Mouse (Mus musculus) liver, embryonic 14.5 days (tissue): Measurements from ENCODE around the gene Supt3. TPM values are rescaled to one million over a fixed set of nuclear protein-coding genes. Genes with fewer than 3 reads are reported as not detected.

Source experiments
- ATAC-seq: fragments of 200-750 bp; cut with Nextera tagmentation; 2 replicates; pipeline ENCODE4 v1.8.0; 2017; ENCODE audit warnings: moderate number of reproducible peaks, mild to moderate bottlenecking, moderate library complexity; ENCODE audit not compliant: insufficient read depth
- DNase-seq, 3 experiments: peaks; one replicate each; pipeline ENCODE4 v3.0.0-alpha.2; 2012 to 2013; ENCODE audit warnings: low read depth in 3 of 3, low spot score in 3 of 3
- H3K27ac ChIP-seq: fragments of 300-500 bp; sonication (generic); 2 replicates; pipeline ENCODE4 v1.5.1; 2014; ENCODE audit warnings: moderate library complexity, mild to moderate bottlenecking, control low read depth, inconsistent platforms
- H3K27me3 ChIP-seq: fragments of 300-500 bp; sonication (generic); 2 replicates; pipeline ENCODE4 v1.6.1; 2014; ENCODE audit warnings: mild to moderate bottlenecking, low read length, moderate library complexity; ENCODE audit not compliant: control insufficient read depth, insufficient read depth
- H3K36me3 ChIP-seq: fragments of 300-500 bp; sonication (generic); replicated peaks from 2 replicates; pipeline ENCODE4 v1.6.1; 2014; ENCODE audit warnings: low read depth; ENCODE audit not compliant: control insufficient read depth, insufficient read depth
- H3K4me1 ChIP-seq, 2 experiments: fragments of 200-500 bp in 1 of 2; fragments of 300-500 bp in 1 of 2; sonication (generic) in 1 of 2; replicated peaks; 2 replicates each; pipeline ENCODE4 v1.6.1; 2012 to 2014; ENCODE audit warnings: antibody characterized with exemption in 1 of 2, inconsistent platforms in 1 of 2, low read length in 1 of 2; ENCODE audit not compliant: control insufficient read depth in 2 of 2, insufficient read depth in 2 of 2
- H3K4me2 ChIP-seq: fragments of 300-500 bp; sonication (generic); 2 replicates; pipeline ENCODE4 v1.6.1; 2014; ENCODE audit warnings: low read depth, mild to moderate bottlenecking, control low read depth, moderate library complexity
- H3K4me3 ChIP-seq, 2 experiments: fragments of 200-500 bp in 1 of 2; fragments of 300-500 bp in 1 of 2; sonication (generic) in 1 of 2; 2 replicates each; pipeline ENCODE4 v1.5.1; 2012 to 2014; ENCODE audit warnings: low read depth in 2 of 2, low read length in 2 of 2, mild to moderate bottlenecking in 2 of 2, control low read depth in 1 of 2, inconsistent platforms in 1 of 2, moderate library complexity in 1 of 2; ENCODE audit not compliant: insufficient read depth in 1 of 2
- H3K9ac ChIP-seq: fragments of 300-500 bp; sonication (generic); replicated peaks from 2 replicates; pipeline ENCODE4 v1.6.1; 2014; ENCODE audit warnings: mild to moderate bottlenecking, control low read depth, moderate library complexity
- H3K9me3 ChIP-seq: fragments of 300-500 bp; sonication (generic); 2 replicates; pipeline ENCODE4 v1.6.1; 2016; ENCODE audit warnings: low read length, mixed read lengths; ENCODE audit not compliant: control insufficient read depth
- CTCF ChIP-seq: IDR thresholded peaks from 2 replicates; pipeline ENCODE4 v1.5.1; 2016; ENCODE audit warnings: antibody characterized with exemption, low read depth, control low read depth
- EP300 ChIP-seq: IDR thresholded peaks from 2 replicates; pipeline ENCODE4 v1.6.1; 2016; ENCODE audit warnings: antibody characterized with exemption, low read depth
- WGBS: fragments of 180-500 bp; shearing (Covaris S2); extraction: QIAGEN DNeasy Blood & Tissue Kit; methylation state at CpG from one replicate; pipeline ENCODE4 v1.1.7; 2014; ENCODE audit not compliant: insufficient replicate concordance; 5-methylcytosine and 5-hydroxymethylcytosine counted together
- polyA plus RNA-seq, 2 experiments: library from polyadenylated mRNA; depleted of rRNA in 1 of 2; stranded (reverse) in 1 of 2; unstranded in 1 of 2; fragments of >200 nt; fragmentation: Nextera tagmentation in 1 of 2; extraction: Ambion mirVana in 1 of 2; gene quantifications; 2 replicates each; pipeline versions ENCODE4 v1.2.1 to v1.2.3; 2012 to 2014

Supt3 gene
- polyA plus RNA-seq, 2 experiments = 2.7 to 5.3 TPM

DNA sequence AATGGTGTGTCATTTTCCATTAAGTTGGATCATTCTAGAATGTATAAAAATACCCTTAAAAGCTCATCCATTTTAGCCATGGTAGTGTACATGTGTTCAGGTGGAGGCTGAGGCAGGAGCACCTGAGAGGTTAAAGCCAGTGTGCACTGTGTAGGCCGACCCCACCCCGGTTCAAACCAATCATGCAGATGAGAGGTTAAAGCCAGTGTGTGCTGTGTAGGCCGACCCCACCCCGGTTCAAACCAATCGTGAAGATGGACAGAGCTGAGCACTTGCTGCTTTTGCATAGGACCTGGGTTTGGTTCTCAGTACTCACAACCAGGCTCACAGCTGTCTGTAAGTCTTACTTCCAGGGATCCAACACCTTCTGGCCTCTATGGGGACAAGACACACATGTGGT lies 45.0 kb downstream of the Supt3 start:
- no peak overlapping the region for H3K4me2 ChIP-seq
- H3K27ac ChIP-seq = no peak overlapping the region
- DNase-seq = no peak
- H3K4me3 ChIP-seq = no peak overlapping the region
- no peak for TF ChIP-seq CTCF
- no peak for TF ChIP-seq EP300
- 77% methylated on average over 5 of the region's 5 CpGs for WGBS
- peaks cover 6 to 9% of the 10 kb centered on the region in 2 experiments for H3K4me1 ChIP-seq
- no peaks in the 10 kb centered on the region for H3K27me3 ChIP-seq
- no peaks in the 10 kb centered on the region for H3K9me3 ChIP-seq
- H3K36me3 ChIP-seq = no peaks in the 10 kb centered on the region
- ATAC-seq = peak; percentile 59; the same call in 1 of the 2 replicates
- no peak overlapping the region for H3K9ac ChIP-seq

GRCm38 (mm10) chr17:44827124-44827523 lies 50.2 kb downstream of the Supt3 start:
- H3K27me3 ChIP-seq = no peaks in the 10 kb centered on the region
- no peaks in the 10 kb centered on the region for H3K36me3 ChIP-seq
- no peak overlapping the region for H3K4me3 ChIP-seq
- peaks cover 32 to 36% of the 10 kb centered on the region in 2 experiments for H3K4me1 ChIP-seq
- peak overlapping the region; percentile 89 for H3K27ac ChIP-seq
- peak overlapping the region; percentile 61 for H3K4me2 ChIP-seq
- TF ChIP-seq CTCF = no peak
- TF ChIP-seq EP300 = no peak
- peak overlapping the region; percentile 63 for H3K9ac ChIP-seq
- WGBS = 47% methylated on average over 3 of the region's 3 CpGs
- no peaks in the 10 kb centered on the region for H3K9me3 ChIP-seq
- DNase-seq (peak in 1 of 3 experiments; percentile 26), ATAC-seq (no peak)

DNA sequence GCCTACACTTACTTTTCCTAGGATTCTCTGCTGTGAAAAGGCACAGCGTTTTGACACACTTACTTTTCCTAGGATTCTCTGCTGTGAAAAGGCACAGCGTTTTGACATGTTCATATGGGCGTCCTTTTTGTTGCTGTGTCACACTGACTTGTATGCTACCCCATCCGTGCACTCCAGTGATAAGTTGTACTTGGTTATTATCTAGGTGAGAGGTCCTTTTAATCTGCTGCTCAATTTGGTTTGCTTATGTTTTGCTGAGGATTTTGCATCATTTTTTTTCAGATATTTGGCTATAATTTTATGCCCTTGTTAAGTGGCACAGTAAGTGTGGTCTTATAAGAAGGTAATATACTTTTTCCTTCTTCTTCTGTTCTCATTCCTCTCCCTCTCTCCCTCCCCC lies 51.0 kb downstream of the Supt3 start:
- Histone ChIP-seq H3K4me1 (peaks cover 32 to 36% of the 10 kb centered on the region in 2 experiments), H3K36me3 (no peaks in the 10 kb centered on the region), H3K4me3 (peak overlapping the region in 1 of 2 experiments; percentile 26; a peak in 2 of 4 replicates), H3K27me3 (no peaks in the 10 kb centered on the region), H3K9ac (peak overlapping the region; percentile 63), H3K4me2 (peak overlapping the region; percentile 61), H3K9me3 (no peaks in the 10 kb centered on the region), H3K27ac (peak overlapping the region; percentile 89)
- peak; percentile 95 for ATAC-seq
- WGBS = 22% methylated on average over 4 of the region's 4 CpGs
- DNase-seq = peak; percentile 63 to 68 (median 67)
- TF ChIP-seq EP300 (peak; percentile 89), CTCF (no peak)

GRCm38 (mm10) chr17:44829587-44829986 lies 52.6 kb downstream of the Supt3 start:
- Histone ChIP-seq H3K4me3 (no peak overlapping the region), H3K4me2 (peak overlapping the region; percentile 61), H3K9me3 (no peaks in the 10 kb centered on the region), H3K27ac (peak overlapping the region; percentile 89), H3K36me3 (no peaks in the 10 kb centered on the region), H3K27me3 (no peaks in the 10 kb centered on the region), H3K4me1 (peaks cover 32 to 36% of the 10 kb centered on the region in 2 experiments), H3K9ac (no peak overlapping the region; the same call in 1 of the 2 replicates)
- ATAC-seq (no peak), DNase-seq (peak; percentile 22 to 39 (median 31))
- TF ChIP-seq EP300 (peak; percentile 57), CTCF (no peak)
- WGBS = 26% methylated on average over 3 of the region's 3 CpGs

- Histone ChIP-seq H3K4me3 (no peak overlapping the region), H3K9me3 (no peaks in the 10 kb centered on the region), H3K27me3 (no peaks in the 10 kb centered on the region), H3K36me3 (no peaks in the 10 kb centered on the region), H3K27ac (no peak overlapping the region), H3K4me2 (no peak overlapping the region), H3K4me1 (peaks cover 32 to 34% of the 10 kb centered on the region in 2 experiments), H3K9ac (no peak overlapping the region)
- TF ChIP-seq EP300 (no peak), CTCF (no peak)
- WGBS = 22% methylated on average over 1 of the region's 1 CpGs
- DNase-seq (no peak), ATAC-seq (no peak)
Observed at GRCm38 (mm10) chr17:44831201-44831600, 54.2 kb downstream of the Supt3 start.
